Mouse (Mus musculus) bone marrow macrophage, adult 2 months (primary cell): ENCODE measurements at regions not wholly inside any gene's neighbourhood (a gene's known extent, or its start where the extent isn't known, plus 50 kb on each side); places are given as distances from the start of the nearest gene placed in this dataset.

ENCODE experiments used
- CTCF ChIP-seq: IDR thresholded peaks from 2 replicates; pipeline ENCODE4 v1.5.1; 2012; ENCODE audit warnings: low read depth, mild to moderate bottlenecking, low read length, moderate library complexity
- POLR2A ChIP-seq: IDR thresholded peaks from 2 replicates; pipeline ENCODE4 v1.6.1; 2012; ENCODE audit warnings: mild to moderate bottlenecking, low read depth, low read length, borderline replicate concordance

DNA sequence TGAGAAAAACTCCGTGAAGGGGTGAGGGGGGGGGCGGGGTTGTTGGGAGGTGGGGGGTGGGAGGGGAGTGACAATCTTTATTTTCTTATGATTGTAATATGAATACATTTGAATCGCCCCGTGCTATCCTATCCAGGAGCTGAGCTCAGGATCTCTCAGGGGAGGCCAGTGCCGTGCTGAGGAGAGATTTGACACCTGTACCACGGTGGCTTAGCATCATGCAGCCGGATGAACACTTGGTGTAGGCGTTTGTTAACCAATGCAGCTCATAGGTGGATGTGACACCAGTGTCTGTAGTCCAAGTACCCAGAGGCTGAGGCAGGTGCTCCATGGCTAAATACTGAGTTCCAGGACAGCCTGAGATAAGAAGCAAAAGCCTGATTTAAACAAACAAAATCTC lies 158.2 kb upstream of the Ttc29 start:
- TF ChIP-seq CTCF: no peak
- no peak for TF ChIP-seq POLR2A
